Mouse (Mus musculus): ENCODE results near the gene Rsc1a1.

- TF ChIP-seq CTCF (IDR thresholded peaks at IDR 0.05; ENCODE audit: control insufficient read depth, insufficient read depth, insufficient replicate concordance, low read depth, low read length), result no peak
- peak; percentile 66; the same call in 1 of the 2 replicates for TF ChIP-seq POLR2A (IDR thresholded peaks at IDR 0.05; ENCODE audit: control insufficient read depth, low read depth, low read length)
Measured at GRCm38 (mm10) chr4:141660884-141661283, 24.5 kb downstream of the Rsc1a1 start.

All from testis, adult 2 months (tissue).